Mouse (Mus musculus): ENCODE results near the gene Gm11549. TPM values are rescaled to one million over a fixed set of nuclear protein-coding genes. Genes with fewer than 3 reads are reported as not detected.

Gene Gm11549
- total and polyA plus RNA-seq, 3 experiments, result not detected

GRCm38 (mm10) chr3:36530781-36531180 is 9.2 kb upstream of the Gm11549 start:
- Histone ChIP-seq H3K36me3 (replicated peaks in 1 of 2; ENCODE audit: control insufficient read depth in 1 of 2, insufficient read depth in 1 of 2, low read length in 1 of 2) (no peaks in the 10 kb centered on the region), H3K79me2 (replicated peaks; ENCODE audit: control insufficient read depth, extremely low read depth, insufficient read depth, poor library complexity, severe bottlenecking) (no peaks in the 10 kb centered on the region), H3K9ac (ENCODE audit: insufficient read depth, low read depth) (no peak overlapping the region), H3K27ac (ENCODE audit: insufficient read depth, low read depth) (no peak overlapping the region), H3K4me1 (ENCODE audit: control insufficient read depth in 1 of 2, insufficient read depth in 2 of 2) (peaks cover 0 to 6% of the 10 kb centered on the region in 2 experiments; a peak in 2 of 4 replicates), H3K4me2 (ENCODE audit: insufficient read depth, low read depth, poor library complexity, severe bottlenecking) (no peak overlapping the region), H3K4me3 (replicated peaks in 1 of 3; ENCODE audit: low read depth in 2 of 3, low read length in 2 of 3, poor library complexity in 1 of 3) (no peak overlapping the region), H3K9me3 (replicated peaks; ENCODE audit: low read length) (no peaks in the 10 kb centered on the region), H3K27me3 (replicated peaks) (peaks cover 7% of the 10 kb centered on the region)
- DNase-seq (ENCODE audit: extremely low read depth), result no peak
- in situ Hi-C loops (cut with MboI; ENCODE audit: low pct_ligation_motif_present, low pct_unique_long_range_greater_than_20kb, low sequenced_read_pairs) (no loop called here), dilution Hi-C loops (cut with MboI; ENCODE audit: extremely low pct_ligation_motif_present, extremely low pct_unique_long_range_greater_than_20kb, low sequenced_read_pairs) (no loop called here)
- TF ChIP-seq NRF1 (IDR thresholded peaks at IDR 0.05; ENCODE audit: low read depth, low read length), result no peak

GRCm38 (mm10) chr3:36530345-36530744 is 8.7 kb upstream of the Gm11549 start:
- dilution Hi-C loops (cut with MboI; ENCODE audit: extremely low pct_ligation_motif_present, extremely low pct_unique_long_range_greater_than_20kb, low sequenced_read_pairs) (no loop called here), in situ Hi-C loops (cut with MboI; ENCODE audit: low pct_ligation_motif_present, low pct_unique_long_range_greater_than_20kb, low sequenced_read_pairs) (no loop called here)
- no peak overlapping the region for H3K9ac ChIP-seq (ENCODE audit: insufficient read depth, low read depth)
- no peaks in the 10 kb centered on the region for H3K36me3 ChIP-seq (replicated peaks in 1 of 2; ENCODE audit: control insufficient read depth in 1 of 2, insufficient read depth in 1 of 2, low read length in 1 of 2)
- no peak overlapping the region for H3K4me2 ChIP-seq (ENCODE audit: insufficient read depth, low read depth, poor library complexity, severe bottlenecking)
- no peaks in the 10 kb centered on the region for H3K9me3 ChIP-seq (replicated peaks; ENCODE audit: low read length)
- no peak for TF ChIP-seq TBP (conservative IDR thresholded peaks at IDR 0.05; ENCODE audit: low read depth, low read length)
- peaks cover 7% of the 10 kb centered on the region for H3K27me3 ChIP-seq (replicated peaks)
- no peak overlapping the region for H3K27ac ChIP-seq (ENCODE audit: insufficient read depth, low read depth)
- H3K4me1 ChIP-seq (ENCODE audit: control insufficient read depth in 1 of 2, insufficient read depth in 2 of 2), result peaks cover 0 to 6% of the 10 kb centered on the region in 2 experiments; a peak in 2 of 4 replicates
- H3K4me3 ChIP-seq (replicated peaks in 1 of 3; ENCODE audit: low read depth in 2 of 3, low read length in 2 of 3, poor library complexity in 1 of 3), result no peak overlapping the region
- no peaks in the 10 kb centered on the region for H3K79me2 ChIP-seq (replicated peaks; ENCODE audit: control insufficient read depth, extremely low read depth, insufficient read depth, poor library complexity, severe bottlenecking)
- no peak for DNase-seq (ENCODE audit: extremely low read depth)

- no peak for DNase-seq (ENCODE audit: extremely low read depth)
- dilution Hi-C loops (cut with MboI; ENCODE audit: extremely low pct_ligation_motif_present, extremely low pct_unique_long_range_greater_than_20kb, low sequenced_read_pairs), result no loop called here
Observed at GRCm38 (mm10) chr3:36524466-36524865, 2.9 kb upstream of the Gm11549 start.

More at GRCm38 (mm10) chr3:36524466-36524865, 2.9 kb upstream of the Gm11549 start:
- no peaks in the 10 kb centered on the region for H3K79me2 ChIP-seq (replicated peaks; ENCODE audit: control insufficient read depth, extremely low read depth, insufficient read depth, poor library complexity, severe bottlenecking)
- in situ Hi-C loops (cut with MboI; ENCODE audit: low pct_ligation_motif_present, low pct_unique_long_range_greater_than_20kb, low sequenced_read_pairs), result no loop called here
- peaks cover 0 to 3% of the 10 kb centered on the region in 2 experiments; a peak in 3 of 4 replicates for H3K4me1 ChIP-seq (ENCODE audit: control insufficient read depth in 1 of 2, insufficient read depth in 2 of 2)
- peaks cover 7% of the 10 kb centered on the region for H3K27me3 ChIP-seq (replicated peaks)
- no peaks in the 10 kb centered on the region for H3K36me3 ChIP-seq (replicated peaks in 1 of 2; ENCODE audit: control insufficient read depth in 1 of 2, insufficient read depth in 1 of 2, low read length in 1 of 2)
- H3K4me3 ChIP-seq (replicated peaks in 1 of 3; ENCODE audit: low read depth in 2 of 3, low read length in 2 of 3, poor library complexity in 1 of 3), result no peak overlapping the region
- TF ChIP-seq USF1 (IDR thresholded peaks at IDR 0.05; ENCODE audit: low read depth, low read length), result no peak
- no peak for TF ChIP-seq IRF4 (IDR thresholded peaks at IDR 0.05; ENCODE audit: low read depth, low read length)
- no peak for TF ChIP-seq HCFC1 (IDR thresholded peaks at IDR 0.05; ENCODE audit: low read depth, low read length)
- no peak for TF ChIP-seq TCF12 (IDR thresholded peaks at IDR 0.05; ENCODE audit: low read depth, low read length)
- no peak for TF ChIP-seq ETS1 (conservative IDR thresholded peaks at IDR 0.05; ENCODE audit: low read depth, low read length)
- TF ChIP-seq MAFK (IDR thresholded peaks at IDR 0.05; ENCODE audit: insufficient replicate concordance, low read length), result no peak
- TF ChIP-seq JUN (IDR thresholded peaks at IDR 0.05; ENCODE audit: insufficient read depth, low read depth, low read length), result no peak
- no peak for TF ChIP-seq KAT2A (IDR thresholded peaks at IDR 0.05; ENCODE audit: insufficient replicate concordance, low read length)
- no peak for TF ChIP-seq POLR2AphosphoS2 (IDR thresholded peaks at IDR 0.05; ENCODE audit: low read depth, low read length)
- TF ChIP-seq MYC (IDR thresholded peaks at IDR 0.05; ENCODE audit: low read depth, low read length), result no peak
- TF ChIP-seq ZKSCAN1 (IDR thresholded peaks at IDR 0.05; ENCODE audit: borderline replicate concordance, low read depth, low read length), result no peak
- no peak for TF ChIP-seq ZC3H11A (IDR thresholded peaks at IDR 0.05; ENCODE audit: low read depth, low read length)
- no peak for TF ChIP-seq RCOR1 (conservative IDR thresholded peaks at IDR 0.05; ENCODE audit: low read depth, low read length)
- no peak for TF ChIP-seq USF2 (conservative IDR thresholded peaks at IDR 0.05; ENCODE audit: low read depth, low read length)
- TF ChIP-seq SIN3A (IDR thresholded peaks at IDR 0.05; ENCODE audit: low read length), result no peak
- TF ChIP-seq CHD1 (IDR thresholded peaks at IDR 0.05; ENCODE audit: low read depth, low read length), result no peak
- no peak for TF ChIP-seq SMC3 (IDR thresholded peaks at IDR 0.05; ENCODE audit: low read depth, low read length)
- H3K27ac ChIP-seq (ENCODE audit: insufficient read depth, low read depth), result no peak overlapping the region
- H3K9ac ChIP-seq (ENCODE audit: insufficient read depth, low read depth), result no peak overlapping the region
- H3K4me2 ChIP-seq (ENCODE audit: insufficient read depth, low read depth, poor library complexity, severe bottlenecking), result no peak overlapping the region
- H3K9me3 ChIP-seq (replicated peaks; ENCODE audit: low read length), result no peaks in the 10 kb centered on the region

All from CH12.LX (cell line).